Mouse (Mus musculus) kidney, embryonic 14.5 days (tissue): ENCODE measurements at regions not wholly inside any gene's neighbourhood (a gene's known extent, or its start where the extent isn't known, plus 50 kb on each side); places are given as distances from the start of the nearest gene placed in this dataset.

ENCODE experiments used
- ATAC-seq: fragments of 200-750 bp; cut with Nextera tagmentation; 2 replicates; pipeline ENCODE4 v1.8.0; 2017; ENCODE audit warnings: moderate number of reproducible peaks, mild to moderate bottlenecking, moderate TSS enrichment, moderate library complexity; ENCODE audit not compliant: low FRiP score, low TSS enrichment
- H3K27ac ChIP-seq: fragments of 300-500 bp; sonication (generic); 2 replicates; pipeline ENCODE4 v1.5.1; 2014; ENCODE audit warnings: low read depth, mild to moderate bottlenecking, low read length, moderate library complexity, mixed read lengths
- H3K27me3 ChIP-seq: fragments of 300-500 bp; sonication (generic); 2 replicates; pipeline ENCODE4 v1.6.1; 2014; ENCODE audit warnings: mild to moderate bottlenecking, low read length; ENCODE audit not compliant: control insufficient read depth, insufficient read depth
- H3K36me3 ChIP-seq: fragments of 300-500 bp; sonication (generic); 2 replicates; pipeline ENCODE4 v1.6.1; 2014; ENCODE audit warnings: low read length, mixed read lengths; ENCODE audit not compliant: control insufficient read depth, insufficient read depth
- H3K4me1 ChIP-seq: fragments of 300-500 bp; sonication (generic); 2 replicates; pipeline ENCODE4 v1.6.1; 2014; ENCODE audit warnings: low read length, mixed read lengths; ENCODE audit not compliant: control insufficient read depth, insufficient read depth
- H3K4me2 ChIP-seq: fragments of 300-500 bp; sonication (generic); replicated peaks from 2 replicates; pipeline ENCODE4 v1.6.1; 2014; ENCODE audit warnings: low read depth, mild to moderate bottlenecking, low read length
- H3K4me3 ChIP-seq: fragments of 300-500 bp; sonication (generic); 2 replicates; pipeline ENCODE4 v1.5.1; 2014; ENCODE audit warnings: mild to moderate bottlenecking, low read length
- H3K9ac ChIP-seq: fragments of 300-500 bp; sonication (generic); 2 replicates; pipeline ENCODE4 v1.6.1; 2014; ENCODE audit warnings: low read depth, mild to moderate bottlenecking, low read length, moderate library complexity
- H3K9me3 ChIP-seq: fragments of 300-500 bp; sonication (generic); 2 replicates; pipeline ENCODE4 v1.6.1; 2016; ENCODE audit warnings: low read length; ENCODE audit not compliant: control insufficient read depth
- WGBS: fragments of 180-500 bp; shearing (Covaris S2); extraction: QIAGEN DNeasy Blood & Tissue Kit; methylation state at CpG from one replicate; pipeline ENCODE4 v1.1.7; 2014; 5-methylcytosine and 5-hydroxymethylcytosine counted together

- no peak for ATAC-seq
- WGBS: 56% methylated on average over 5 of the region's 5 CpGs
- H3K9me3 ChIP-seq: no peaks in the 10 kb centered on the region
Observed at GRCm38 (mm10) chr13:116619105-116619504, 309.6 kb upstream of the Isl1 start.

GRCm38 (mm10) chr13:116596346-116596745 lies 286.9 kb upstream of the Isl1 start:
- H3K27me3 ChIP-seq: no peaks in the 10 kb centered on the region
- no peaks in the 10 kb centered on the region for H3K36me3 ChIP-seq
- 94% methylated on average over 4 of the region's 4 CpGs for WGBS
- no peak overlapping the region for H3K27ac ChIP-seq
- no peak overlapping the region for H3K4me2 ChIP-seq
- no peaks in the 10 kb centered on the region for H3K9me3 ChIP-seq
- ATAC-seq: no peak
- H3K9ac ChIP-seq: no peak overlapping the region
- no peaks in the 10 kb centered on the region for H3K4me1 ChIP-seq
- no peak overlapping the region for H3K4me3 ChIP-seq

More at GRCm38 (mm10) chr13:116619105-116619504, 309.6 kb upstream of the Isl1 start:
- Histone ChIP-seq H3K4me2 (no peak overlapping the region), H3K4me3 (no peak overlapping the region), H3K27me3 (no peaks in the 10 kb centered on the region), H3K27ac (no peak overlapping the region), H3K36me3 (no peaks in the 10 kb centered on the region), H3K9ac (no peak overlapping the region), H3K4me1 (no peaks in the 10 kb centered on the region)

GRCm38 (mm10) chr13:116595512-116595911 lies 286.0 kb upstream of the Isl1 start:
- H3K36me3 ChIP-seq: no peaks in the 10 kb centered on the region
- H3K4me3 ChIP-seq: no peak overlapping the region
- 95% methylated on average over 2 of the region's 2 CpGs for WGBS
- H3K4me2 ChIP-seq: no peak overlapping the region
- no peak for ATAC-seq
- H3K9me3 ChIP-seq: no peaks in the 10 kb centered on the region
- no peak overlapping the region for H3K9ac ChIP-seq
- H3K4me1 ChIP-seq: no peaks in the 10 kb centered on the region
- H3K27ac ChIP-seq: no peak overlapping the region
- no peaks in the 10 kb centered on the region for H3K27me3 ChIP-seq

- H3K4me2 ChIP-seq: no peak overlapping the region
- H3K27ac ChIP-seq: no peak overlapping the region
- H3K9ac ChIP-seq: no peak overlapping the region
- no peaks in the 10 kb centered on the region for H3K36me3 ChIP-seq
- H3K9me3 ChIP-seq: no peaks in the 10 kb centered on the region
- no peaks in the 10 kb centered on the region for H3K27me3 ChIP-seq
- ATAC-seq: no peak
- no peak overlapping the region for H3K4me3 ChIP-seq
- H3K4me1 ChIP-seq: no peaks in the 10 kb centered on the region
Observed at GRCm38 (mm10) chr13:116575958-116576335, 266.5 kb upstream of the Isl1 start.

GRCm38 (mm10) chr13:116575274-116575957 lies 265.9 kb upstream of the Isl1 start:
- no peaks in the 10 kb centered on the region for H3K27me3 ChIP-seq
- H3K4me3 ChIP-seq: no peak overlapping the region
- H3K4me2 ChIP-seq: no peak overlapping the region
- H3K9me3 ChIP-seq: no peaks in the 10 kb centered on the region
- H3K27ac ChIP-seq: no peak overlapping the region
- no peak overlapping the region for H3K9ac ChIP-seq
- no peaks in the 10 kb centered on the region for H3K4me1 ChIP-seq
- no peaks in the 10 kb centered on the region for H3K36me3 ChIP-seq
- ATAC-seq: no peak
- 84% methylated on average over 11 of the region's 11 CpGs for WGBS

GRCm38 (mm10) chr13:116555053-116555452 lies 245.6 kb upstream of the Isl1 start:
- 41% methylated on average over 4 of the region's 4 CpGs for whole genome bisulfite sequencing
- Histone ChIP-seq H3K4me1 (no peaks in the 10 kb centered on the region), H3K9me3 (no peaks in the 10 kb centered on the region), H3K27ac (no peak overlapping the region), H3K4me3 (no peak overlapping the region), H3K27me3 (no peaks in the 10 kb centered on the region), H3K4me2 (no peak overlapping the region), H3K9ac (no peak overlapping the region), H3K36me3 (no peaks in the 10 kb centered on the region)
- no peak for ATAC-seq

- Histone ChIP-seq H3K4me3 (no peak overlapping the region), H3K27ac (no peak overlapping the region), H3K27me3 (no peaks in the 10 kb centered on the region; the same call in 1 of the 2 replicates), H3K36me3 (no peaks in the 10 kb centered on the region), H3K9me3 (no peaks in the 10 kb centered on the region), H3K4me1 (no peaks in the 10 kb centered on the region), H3K4me2 (no peak overlapping the region), H3K9ac (no peak overlapping the region)
- ATAC-seq: no peak
- WGBS: 83% methylated on average over 3 of the region's 3 CpGs
Observed at GRCm38 (mm10) chr13:116535211-116535610, 225.7 kb upstream of the Isl1 start.

- WGBS: 80% methylated on average over 3 of the region's 3 CpGs
Observed at GRCm38 (mm10) chr13:116533163-116533562, 223.7 kb upstream of the Isl1 start.

GRCm38 (mm10) chr13:116528289-116528688 lies 218.8 kb upstream of the Isl1 start:
- WGBS: 12% methylated on average over 1 of the region's 1 CpGs

More at GRCm38 (mm10) chr13:116533163-116533562, 223.7 kb upstream of the Isl1 start:
- Histone ChIP-seq H3K9me3 (no peaks in the 10 kb centered on the region), H3K36me3 (no peaks in the 10 kb centered on the region), H3K9ac (no peak overlapping the region), H3K4me3 (no peak overlapping the region), H3K4me2 (no peak overlapping the region), H3K27me3 (no peaks in the 10 kb centered on the region; the same call in 1 of the 2 replicates), H3K27ac (no peak overlapping the region), H3K4me1 (no peaks in the 10 kb centered on the region)
- ATAC-seq: no peak

More at GRCm38 (mm10) chr13:116528289-116528688, 218.8 kb upstream of the Isl1 start:
- ATAC-seq: no peak
- Histone ChIP-seq H3K9me3 (no peaks in the 10 kb centered on the region), H3K9ac (no peak overlapping the region), H3K36me3 (no peaks in the 10 kb centered on the region), H3K4me1 (no peaks in the 10 kb centered on the region), H3K27me3 (no peaks in the 10 kb centered on the region; the same call in 1 of the 2 replicates), H3K4me2 (no peak overlapping the region), H3K27ac (no peak overlapping the region), H3K4me3 (no peak overlapping the region)
